Mouse (Mus musculus): ENCODE results near the gene Ring1. TPM values are rescaled to one million over a fixed set of nuclear protein-coding genes. Genes with fewer than 3 reads are reported as not detected.

Ring1 gene
- polyA plus RNA-seq, 1 experiment: 52.0 TPM

DNA sequence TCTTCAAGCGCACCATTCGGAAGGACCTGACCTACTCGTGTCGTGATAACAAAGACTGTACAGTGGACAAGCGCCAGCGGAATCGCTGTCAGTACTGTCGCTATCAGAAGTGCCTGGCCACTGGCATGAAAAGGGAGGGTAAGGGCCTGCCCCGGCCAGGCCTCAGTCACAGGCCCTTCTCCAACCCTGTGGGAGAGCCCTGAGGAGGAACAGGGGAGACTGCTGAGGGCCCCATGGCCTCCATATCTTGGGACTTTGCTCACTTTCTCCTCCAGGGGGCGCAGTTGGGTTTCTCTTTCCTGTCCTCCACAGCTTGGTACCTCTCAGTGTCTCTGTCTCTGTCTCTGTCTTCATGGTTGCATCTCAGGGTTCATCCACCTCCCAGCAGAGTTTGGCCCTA lies 9.6 kb upstream of the Ring1 start:
- Histone ChIP-seq H3K4me1 (ENCODE audit: control insufficient read depth, insufficient read depth, insufficient read length) (peaks cover 10% of the 10 kb centered on the region; the same call in 1 of the 2 replicates), H3K4me3 (ENCODE audit: extremely low read depth, insufficient read depth, insufficient read length) (no peak overlapping the region), H3K27ac (ENCODE audit: insufficient read depth, low read length) (no peak overlapping the region), H3K27me3 (ENCODE audit: control insufficient read depth, insufficient read depth, low read length) (no peaks in the 10 kb centered on the region), H3K36me3 (ENCODE audit: control insufficient read depth, insufficient read depth, low read length) (peaks cover 40% of the 10 kb centered on the region)
- peak; percentile 63; the same call in 1 of the 2 replicates for TF ChIP-seq CTCF (IDR thresholded peaks at IDR 0.05; ENCODE audit: extremely low read depth, insufficient read depth, insufficient read length, insufficient replicate concordance)
- no peak for TF ChIP-seq POLR2A (IDR thresholded peaks at IDR 0.05; ENCODE audit: low read depth, low read length)
- WGBS: 82% methylated on average over 10 of the region's 10 CpGs
- DNase-seq (ENCODE audit: low read depth in 1 of 2, low spot score in 2 of 2): peak; percentile 58 to 68

DNA sequence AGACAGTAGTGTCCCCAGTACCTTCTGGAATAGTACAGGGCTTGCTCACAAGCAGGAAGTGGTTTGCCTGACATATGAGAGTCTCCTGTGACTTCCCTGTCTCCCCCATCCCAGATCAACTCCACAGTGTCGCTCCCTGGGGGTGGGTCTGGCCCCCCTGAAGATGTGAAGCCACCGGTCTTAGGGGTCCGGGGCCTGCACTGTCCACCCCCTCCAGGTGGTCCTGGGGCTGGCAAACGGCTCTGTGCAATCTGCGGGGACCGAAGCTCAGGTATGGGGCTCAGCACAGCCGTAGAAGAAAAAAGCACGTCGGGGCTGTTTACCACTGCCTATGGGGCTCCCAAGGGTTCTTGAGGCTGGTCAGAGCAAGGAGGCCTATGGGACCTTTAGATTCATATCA lies 9.0 kb upstream of the Ring1 start:
- 78% methylated on average over 9 of the region's 9 CpGs for WGBS
- peaks cover 10% of the 10 kb centered on the region; the same call in 1 of the 2 replicates for H3K4me1 ChIP-seq (ENCODE audit: control insufficient read depth, insufficient read depth, insufficient read length)
- no peak overlapping the region for H3K4me3 ChIP-seq (ENCODE audit: extremely low read depth, insufficient read depth, insufficient read length)
- no peaks in the 10 kb centered on the region for H3K27me3 ChIP-seq (ENCODE audit: control insufficient read depth, insufficient read depth, low read length)
- TF ChIP-seq POLR2A (IDR thresholded peaks at IDR 0.05; ENCODE audit: low read depth, low read length) (no peak), CTCF (IDR thresholded peaks at IDR 0.05; ENCODE audit: extremely low read depth, insufficient read depth, insufficient read length, insufficient replicate concordance) (no peak)
- peak in 1 of 2 experiments; percentile 16 for DNase-seq (ENCODE audit: low read depth in 1 of 2, low spot score in 2 of 2)
- peaks cover 45% of the 10 kb centered on the region for H3K36me3 ChIP-seq (ENCODE audit: control insufficient read depth, insufficient read depth, low read length)
- H3K27ac ChIP-seq (ENCODE audit: insufficient read depth, low read length): peak overlapping the region; percentile 94

DNA sequence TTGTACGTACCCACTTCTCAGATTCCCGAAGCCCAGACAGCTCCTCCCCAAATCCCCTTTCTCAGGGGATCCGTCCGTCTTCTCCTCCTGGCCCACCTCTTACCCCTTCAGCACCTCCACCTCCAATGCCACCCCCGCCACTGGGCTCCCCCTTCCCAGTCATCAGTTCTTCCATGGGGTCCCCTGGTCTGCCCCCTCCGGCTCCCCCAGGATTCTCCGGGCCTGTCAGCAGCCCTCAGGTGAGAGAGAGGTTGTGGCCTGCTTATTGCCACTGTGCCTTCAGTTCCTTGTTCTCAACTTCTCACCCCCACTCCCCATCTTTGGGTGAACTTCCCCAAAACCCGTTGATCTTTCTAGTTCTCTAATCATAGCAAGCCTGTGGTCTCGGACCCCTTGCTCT lies 8.3 kb upstream of the Ring1 start:
- peaks cover 41% of the 10 kb centered on the region for H3K36me3 ChIP-seq (ENCODE audit: control insufficient read depth, insufficient read depth, low read length)
- H3K27me3 ChIP-seq (ENCODE audit: control insufficient read depth, insufficient read depth, low read length): no peaks in the 10 kb centered on the region
- TF ChIP-seq POLR2A (IDR thresholded peaks at IDR 0.05; ENCODE audit: low read depth, low read length) (no peak), CTCF (IDR thresholded peaks at IDR 0.05; ENCODE audit: extremely low read depth, insufficient read depth, insufficient read length, insufficient replicate concordance) (no peak)
- peak overlapping the region; percentile 94 for H3K27ac ChIP-seq (ENCODE audit: insufficient read depth, low read length)
- H3K4me1 ChIP-seq (ENCODE audit: control insufficient read depth, insufficient read depth, insufficient read length): peaks cover 14% of the 10 kb centered on the region; the same call in 1 of the 2 replicates
- WGBS: 10% methylated on average over 9 of the region's 9 CpGs
- H3K4me3 ChIP-seq (ENCODE audit: extremely low read depth, insufficient read depth, insufficient read length): peak overlapping the region; percentile 91
- peak in 1 of 2 experiments; percentile 34 for DNase-seq (ENCODE audit: low read depth in 1 of 2, low spot score in 2 of 2)

DNA sequence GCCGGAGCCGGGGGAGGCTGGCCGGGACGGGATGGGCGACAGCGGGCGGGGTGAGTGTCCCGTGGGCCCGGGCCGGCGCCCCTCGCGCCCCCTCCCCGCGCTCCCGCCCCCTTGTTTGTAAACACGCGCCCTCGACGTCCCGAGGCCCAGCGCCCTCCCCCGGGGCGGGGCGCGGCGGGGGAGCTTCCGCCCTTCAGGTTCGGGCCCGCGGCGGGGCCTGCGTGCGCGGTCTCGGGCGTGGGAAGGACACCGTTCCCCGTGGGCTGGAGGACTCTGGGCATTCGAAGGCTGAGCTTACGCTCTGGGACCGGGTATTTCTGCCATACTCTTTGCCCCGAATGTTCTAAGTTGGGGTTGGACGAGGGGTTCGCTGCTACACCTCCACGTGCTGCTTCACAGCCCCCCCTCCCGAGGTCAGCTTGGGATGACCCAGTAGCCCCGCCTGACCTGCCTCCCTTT lies 7.7 kb upstream of the Ring1 start:
- H3K36me3 ChIP-seq (ENCODE audit: control insufficient read depth, insufficient read depth, low read length): peaks cover 35% of the 10 kb centered on the region
- H3K27me3 ChIP-seq (ENCODE audit: control insufficient read depth, insufficient read depth, low read length): no peaks in the 10 kb centered on the region
- peaks cover 14% of the 10 kb centered on the region; the same call in 1 of the 2 replicates for H3K4me1 ChIP-seq (ENCODE audit: control insufficient read depth, insufficient read depth, insufficient read length)
- peak in 1 of 2 experiments; percentile 71 for DNase-seq (ENCODE audit: low read depth in 1 of 2, low spot score in 2 of 2)
- peak overlapping the region; percentile 94 for H3K27ac ChIP-seq (ENCODE audit: insufficient read depth, low read length)
- TF ChIP-seq CTCF (IDR thresholded peaks at IDR 0.05; ENCODE audit: extremely low read depth, insufficient read depth, insufficient read length, insufficient replicate concordance): no peak
- peak overlapping the region; percentile 91 for H3K4me3 ChIP-seq (ENCODE audit: extremely low read depth, insufficient read depth, insufficient read length)
- 1% methylated on average over 47 of the region's 48 CpGs for WGBS

- TF ChIP-seq POLR2A (IDR thresholded peaks at IDR 0.05; ENCODE audit: low read depth, low read length): peak; percentile 79
- TF ChIP-seq CTCF (IDR thresholded peaks at IDR 0.05; ENCODE audit: extremely low read depth, insufficient read depth, insufficient read length, insufficient replicate concordance): no peak
- no peaks in the 10 kb centered on the region for H3K27me3 ChIP-seq (ENCODE audit: control insufficient read depth, insufficient read depth, low read length)
- peaks cover 19% of the 10 kb centered on the region; the same call in 1 of the 2 replicates for H3K4me1 ChIP-seq (ENCODE audit: control insufficient read depth, insufficient read depth, insufficient read length)
- under 1% methylated on average over 86 of the region's 88 CpGs for WGBS
- peak within 1 kb of the TSS; percentile 94 for H3K27ac ChIP-seq (ENCODE audit: insufficient read depth, low read length)
- peak; percentile 96 to 98 for DNase-seq (ENCODE audit: low read depth in 1 of 2, low spot score in 2 of 2)
- peak within 1 kb of the TSS; percentile 91 for H3K4me3 ChIP-seq (ENCODE audit: extremely low read depth, insufficient read depth, insufficient read length)
- H3K36me3 ChIP-seq (ENCODE audit: control insufficient read depth, insufficient read depth, low read length): peaks cover 29% of the 10 kb centered on the region
These were observed 7.1 kb upstream of the Ring1 start, which contains the start of the genes Slc39a7 and Rxrb for GRCm38 (mm10) chr17:34031465-34032173. Gene Slc39a7 (minus strand): TSS chr17:34031682. Gene Rxrb (plus strand): TSS chr17:34031812.

- peak overlapping the region; percentile 87 for H3K27ac ChIP-seq (ENCODE audit: insufficient read depth, low read length)
- no peaks in the 10 kb centered on the region for H3K27me3 ChIP-seq (ENCODE audit: control insufficient read depth, insufficient read depth, low read length)
- DNase-seq (ENCODE audit: low read depth in 1 of 2, low spot score in 2 of 2): peak in 1 of 2 experiments; percentile 32
- TF ChIP-seq POLR2A (IDR thresholded peaks at IDR 0.05; ENCODE audit: low read depth, low read length) (no peak), CTCF (IDR thresholded peaks at IDR 0.05; ENCODE audit: extremely low read depth, insufficient read depth, insufficient read length, insufficient replicate concordance) (no peak)
- WGBS: 5% methylated on average over 20 of the region's 20 CpGs
- peaks cover 25% of the 10 kb centered on the region; the same call in 1 of the 2 replicates for H3K4me1 ChIP-seq (ENCODE audit: control insufficient read depth, insufficient read depth, insufficient read length)
- H3K4me3 ChIP-seq (ENCODE audit: extremely low read depth, insufficient read depth, insufficient read length): peak overlapping the region; percentile 89
- peaks cover 25% of the 10 kb centered on the region for H3K36me3 ChIP-seq (ENCODE audit: control insufficient read depth, insufficient read depth, low read length)
These were observed 6.4 kb upstream of the Ring1 start for GRCm38 (mm10) chr17:34030861-34031326.

All from spleen, adult 2 months (tissue).